Mouse (Mus musculus): ENCODE results near the gene Pithd1.

DNA sequence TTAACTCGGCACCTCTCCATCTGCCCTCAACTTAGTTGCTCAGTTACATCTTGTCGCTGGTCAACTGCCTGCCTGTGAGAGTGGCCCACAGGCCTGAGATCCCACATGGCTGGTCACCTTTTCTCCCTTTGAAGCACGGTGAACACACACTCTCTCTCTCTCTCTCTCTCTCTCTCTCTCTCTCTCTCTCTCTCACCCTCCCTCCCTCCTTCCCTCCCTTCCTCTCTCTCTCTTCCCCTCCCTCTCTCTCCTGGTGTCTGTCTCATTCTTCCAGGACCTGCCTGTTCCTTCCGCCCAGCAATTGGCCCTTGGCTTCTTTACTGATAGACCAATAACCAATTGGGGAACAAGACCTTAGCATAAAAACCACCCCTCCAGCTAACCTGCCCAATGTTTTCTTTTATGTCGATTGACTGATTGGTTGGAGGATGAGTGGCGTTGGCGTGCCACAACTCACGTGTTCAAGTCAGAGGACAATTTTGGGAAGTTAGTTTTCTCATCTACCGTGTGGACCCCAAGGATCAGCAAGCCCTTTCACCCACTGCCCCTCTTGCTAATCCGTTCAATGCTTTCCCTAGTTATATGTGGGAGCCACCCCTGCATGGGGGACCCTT is 60.8 kb downstream of the Pithd1 start:
- TF ChIP-seq EP300 (IDR thresholded peaks at IDR 0.05; ENCODE audit: low read depth in 1 of 2, low read length in 2 of 2), result no peak
- TF ChIP-seq CTCF (IDR thresholded peaks at IDR 0.05 in 2 of 3, conservative IDR thresholded peaks at IDR 0.05 in 1 of 3; ENCODE audit: control insufficient read depth in 1 of 3, insufficient read depth in 1 of 3, low read depth in 2 of 3, low read length in 3 of 3, poor library complexity in 1 of 3, severe bottlenecking in 1 of 3), result no peak
- peak; percentile 57 to 74; a peak in 3 of 4 replicates for TF ChIP-seq POLR2A (IDR thresholded peaks at IDR 0.05; ENCODE audit: control insufficient read depth in 1 of 2, insufficient read depth in 1 of 2, low read depth in 1 of 2, low read length in 2 of 2, poor library complexity in 1 of 2)
- TF ChIP-seq SIN3A (IDR thresholded peaks at IDR 0.05; ENCODE audit: low read length), result peak; percentile 44; the same call in 1 of the 2 replicates
- no peak for TF ChIP-seq NRF1 (IDR thresholded peaks at IDR 0.05; ENCODE audit: insufficient read depth, low read depth, low read length, poor library complexity, severe bottlenecking)
- TF ChIP-seq MYC (IDR thresholded peaks at IDR 0.05; ENCODE audit: low read depth, low read length), result peak; percentile 94; the same call in 1 of the 2 replicates
- TF ChIP-seq MAX (IDR thresholded peaks at IDR 0.05; ENCODE audit: low read length), result peak; percentile 88
- TF ChIP-seq ZMIZ1 (IDR thresholded peaks at IDR 0.05; ENCODE audit: low read depth, low read length), result peak; percentile 47; the same call in 1 of the 2 replicates
- TF ChIP-seq ZC3H11A (IDR thresholded peaks at IDR 0.05; ENCODE audit: low read depth, low read length), result no peak
- TF ChIP-seq ZNF384 (IDR thresholded peaks at IDR 0.05; ENCODE audit: low read depth, low read length), result no peak
